Comparison of ENCODE assay signal across 7 mouse cellular contexts in genomic region chr15:97813452-97814204, GRCm38 (mm10). TPM values are rescaled to one million over a fixed set of nuclear protein-coding genes. Genes with fewer than 3 reads are reported as not detected.
A peak's percentile ranks its signal among the peaks of the same experiment; 100 is the strongest.
DNase-seq lines count a peak whose midpoint lies in the region; ATAC-seq and TF ChIP-seq lines count a peak whose summit lies in the region.

No protein-coding gene starts in this region.

- no peak for TF ChIP-seq POLR2A in cerebellum, adult 2 months (IDR thresholded peaks at IDR 0.05; ENCODE audit: borderline replicate concordance, insufficient read depth, low read length)

- H3K4me1 ChIP-seq in cerebellum, adult 2 months (ENCODE audit: control insufficient read depth, insufficient read depth, low read length): peaks cover 44% of the 10 kb centered on the region
- peaks cover 13% of the 10 kb centered on the region for H3K4me1 ChIP-seq in midbrain, postnatal 0 days (ENCODE audit: insufficient read depth, low read length)

- H3K36me3 ChIP-seq in midbrain, postnatal 0 days (ENCODE audit: insufficient read depth, low read length): peaks cover 16% of the 10 kb centered on the region

- WGBS in cerebellum, adult 2 months: 28% methylated on average over 21 of the region's 21 CpGs
- WGBS in midbrain, postnatal 0 days: 51% methylated on average over 21 of the region's 21 CpGs

- TF ChIP-seq CTCF in cerebellum, adult 2 months (IDR thresholded peaks at IDR 0.05; ENCODE audit: borderline replicate concordance, insufficient read depth, low read depth, low read length): no peak
- no peak for TF ChIP-seq CTCF in midbrain, postnatal 0 days (IDR thresholded peaks at IDR 0.05)

- H3K4me2 ChIP-seq in midbrain, postnatal 0 days (ENCODE audit: low read depth, low read length, poor library complexity, severe bottlenecking): no peak overlapping the region

- no peaks in the 10 kb centered on the region for H3K9me3 ChIP-seq in midbrain, postnatal 0 days (ENCODE audit: low read length)

- no peak overlapping the region for H3K4me3 ChIP-seq in cerebellum, adult 2 months (replicated peaks; ENCODE audit: insufficient read depth, low read depth, low read length)
- H3K4me3 ChIP-seq in midbrain, postnatal 0 days (ENCODE audit: low read depth, low read length): no peak overlapping the region

- H3K27ac ChIP-seq in cerebellum, adult 2 months (ENCODE audit: insufficient read depth, low read length): peak overlapping the region; percentile 57
- no peak overlapping the region for H3K27ac ChIP-seq in midbrain, postnatal 0 days (ENCODE audit: low read depth, low read length)

- peak; percentile 81 for DNase-seq in NIH3T3 (ENCODE audit: low read depth)
- peak; percentile 85 to 90 for DNase-seq in cerebellum, adult 2 months
- DNase-seq in heart, adult 9 months (ENCODE audit: low spot score in 2 of 2): peak; percentile 52 to 73
- peak; percentile 78 for DNase-seq in kidney, adult 9 months
- DNase-seq in midbrain, postnatal 0 days (ENCODE audit: low spot score): peak; percentile 61
- DNase-seq in thymus, postnatal 4 days: no peak
- no peak for DNase-seq in urinary bladder, postnatal 36 days (ENCODE audit: low spot score in 2 of 2)

- no peak for ATAC-seq in midbrain, postnatal 0 days (ENCODE audit: low FRiP score)

- H3K9ac ChIP-seq in midbrain, postnatal 0 days (replicated peaks; ENCODE audit: low read length, poor library complexity, severe bottlenecking): 0 out of 2 replicates have a peak overlapping the region, but pooled peaks have one; percentile 1

- no peaks in the 10 kb centered on the region for H3K27me3 ChIP-seq in cerebellum, adult 2 months (ENCODE audit: control insufficient read depth, insufficient read depth, low read length)
- no peaks in the 10 kb centered on the region for H3K27me3 ChIP-seq in midbrain, postnatal 0 days (ENCODE audit: insufficient read depth, low read length)

RNA-seq across cellular contexts. Expression of gene Hdac7, which starts 30.7 kb away (rescaled TPM):
- 38.3 and 40.9 TPM in 2 replicates for polyA plus RNA-seq in cerebellum, adult 2 months (2012; rRNA removed)
- total RNA-seq in midbrain, postnatal 0 days (2014; rRNA removed): 22.4 and 24.2 TPM in 2 replicates
- 28.7 and 29.2 TPM in 2 replicates for polyA plus RNA-seq in midbrain, postnatal 0 days (2015; fragmentation: Nextera tagmentation; extraction: Ambion mirVana)

RNA-seq across cellular contexts. Expression of gene Slc48a1, which starts 35.3 kb away (rescaled TPM):
- 129 and 133 TPM in 2 replicates for polyA plus RNA-seq in cerebellum, adult 2 months (2012; rRNA removed)
- total RNA-seq in midbrain, postnatal 0 days (2014; rRNA removed): 61.5 and 78.8 TPM in 2 replicates
- 152 and 173 TPM in 2 replicates for polyA plus RNA-seq in midbrain, postnatal 0 days (2015; fragmentation: Nextera tagmentation; extraction: Ambion mirVana)

RNA-seq across cellular contexts. Expression of gene Rapgef3, which starts 45.9 kb away (rescaled TPM):
- polyA plus RNA-seq in cerebellum, adult 2 months (2012; rRNA removed): 35.0 and 36.5 TPM in 2 replicates
- total RNA-seq in midbrain, postnatal 0 days (2014; rRNA removed): 34.9 and 39.7 TPM in 2 replicates
- 15.8 and 16.5 TPM in 2 replicates for polyA plus RNA-seq in midbrain, postnatal 0 days (2015; fragmentation: Nextera tagmentation; extraction: Ambion mirVana)

Comparison
In these comparisons a context has a peak if more than half of its experiments do, and no peak if none do; other contexts are left out.
1. DNase-seq: peak in NIH3T3 (single experiment), cerebellum, adult 2 months (2 of 2), heart, adult 9 months (2 of 2), kidney, adult 9 months (single experiment) and midbrain, postnatal 0 days (single experiment); none in thymus, postnatal 4 days (single experiment) and urinary bladder, postnatal 36 days (0 of 2).